Mouse (Mus musculus) spleen, postnatal 10 days (tissue): ENCODE measurements around the gene Ugt1a5.

Experiments
- DNase-seq, 2 experiments: peaks; one replicate each; pipeline ENCODE4 v3.0.0; 2021 to 2022; ENCODE audit warnings: low spot score in 2 of 2

The Ugt1a5 gene

GRCm38 (mm10) chr1:88262255-88262654 is 96.4 kb downstream of the Ugt1a5 start:
- DNase-seq = no peak

GRCm38 (mm10) chr1:88262961-88263360 is 97.1 kb downstream of the Ugt1a5 start:
- no peak for DNase-seq

DNA sequence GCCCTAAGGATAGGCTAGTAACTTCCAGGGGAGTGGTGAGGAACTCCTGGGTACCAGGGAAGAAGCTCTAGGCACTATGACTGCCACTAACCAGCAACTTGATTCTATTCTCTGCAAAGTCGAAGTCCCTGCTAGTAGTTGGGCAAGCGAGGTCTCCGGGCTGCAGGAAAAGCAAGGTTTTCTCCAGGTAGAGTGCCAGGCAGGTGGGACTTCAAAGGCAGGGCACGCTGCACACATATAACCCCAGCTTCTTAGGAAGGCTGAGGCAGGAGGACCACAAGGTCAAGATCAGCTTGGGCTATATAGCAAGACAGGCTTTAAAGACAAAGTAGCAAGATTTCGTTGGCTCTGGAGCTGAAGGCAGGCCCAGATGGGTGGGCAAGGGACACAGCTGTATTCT is 98.0 kb downstream of the Ugt1a5 start:
- DNase-seq = no peak

GRCm38 (mm10) chr1:88264237-88264868 is 98.5 kb downstream of the Ugt1a5 start:
- no peak for DNase-seq

- DNase-seq = no peak
These were observed 99.0 kb downstream of the Ugt1a5 start for GRCm38 (mm10) chr1:88264869-88265240.

DNA sequence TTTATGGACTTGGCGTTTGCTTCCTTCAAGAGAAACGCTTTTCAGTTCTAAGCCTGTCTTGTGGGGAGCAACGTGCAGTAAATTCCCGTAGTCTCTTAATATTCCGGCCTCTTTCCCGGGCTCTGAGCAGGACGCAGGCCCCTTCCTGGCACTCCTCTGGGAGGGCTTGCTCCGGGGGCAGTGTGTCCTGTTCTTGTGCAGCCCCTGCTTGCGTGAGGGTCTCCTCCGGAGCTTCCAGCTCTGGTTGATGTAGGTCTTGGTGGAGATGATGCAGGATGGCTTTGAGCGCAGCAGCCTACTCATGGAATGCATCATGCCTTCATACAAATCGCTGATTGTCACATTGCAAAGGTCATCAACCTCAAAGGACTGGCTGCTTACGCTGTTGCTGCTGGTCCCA is 100.3 kb downstream of the Ugt1a5 start:
- DNase-seq = no peak

DNA sequence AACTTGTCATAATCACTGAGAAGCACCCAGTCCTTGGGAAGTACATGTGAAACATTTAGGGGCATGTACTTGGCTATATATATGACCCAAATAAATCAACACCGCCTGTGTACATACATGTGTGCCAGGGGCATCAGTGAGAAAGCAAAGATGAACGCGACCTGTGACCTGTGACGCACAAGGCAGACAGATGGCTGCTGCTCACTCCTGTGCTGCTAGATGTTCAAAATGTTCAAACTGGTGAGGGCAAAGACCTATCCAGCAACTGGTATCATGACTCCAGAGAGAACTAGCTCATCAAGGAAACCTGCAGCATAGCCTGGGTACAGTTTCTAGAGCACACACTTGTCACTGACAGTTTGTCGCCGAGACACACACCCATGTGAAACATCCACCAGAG is 101.7 kb downstream of the Ugt1a5 start:
- no peak for DNase-seq

DNA sequence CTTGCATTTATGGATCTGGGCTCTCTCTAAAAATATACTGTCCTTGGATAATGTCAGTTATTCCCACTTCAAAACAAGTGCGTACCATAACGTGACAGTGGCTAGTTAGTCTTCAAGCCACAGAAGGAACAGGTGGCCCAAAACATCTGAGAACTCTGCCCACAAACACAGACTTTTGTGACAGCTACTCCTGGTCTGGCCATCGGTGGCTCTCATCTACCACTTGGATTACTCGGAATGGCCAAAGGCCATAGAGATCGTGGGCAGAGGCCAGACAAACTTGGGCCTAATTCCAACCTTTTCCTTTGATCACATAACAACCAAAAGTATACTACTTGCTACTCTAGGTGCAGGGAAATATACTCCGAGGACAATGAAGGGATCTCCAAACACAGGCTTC is 102.3 kb downstream of the Ugt1a5 start:
- DNase-seq = no peak
